ENCODE assay signal across 22 mouse cellular contexts in the genomic region with DNA sequence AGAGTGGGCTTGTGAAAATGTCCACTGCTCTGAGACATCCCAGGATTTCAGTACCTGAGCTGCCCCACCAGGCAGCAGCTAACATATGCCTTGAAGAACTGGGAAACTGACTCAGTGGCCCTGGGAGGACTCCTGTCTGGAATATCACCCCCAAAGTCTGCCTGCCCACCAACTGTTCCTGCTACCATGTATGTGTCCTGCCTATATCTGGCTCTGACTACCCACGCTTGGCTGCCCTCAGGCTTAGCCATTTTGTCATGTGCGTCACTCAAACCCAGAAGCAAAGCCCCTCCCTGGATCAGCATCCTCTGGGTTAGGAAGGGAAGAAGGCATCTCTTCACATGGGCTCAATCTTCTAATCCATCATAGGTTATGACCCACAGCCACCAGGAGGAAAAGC. TPM values are rescaled to one million over a fixed set of nuclear protein-coding genes. Genes with fewer than 3 reads are reported as not detected.
"Had no signal": no experiment of that assay in that cellular context is flagged by ENCODE, and none has a peak within 500 bp of the region (broad histone marks: within the 10 kb centered on the region; RNA-seq: fewer than 3 reads in every experiment).

No protein-coding gene starts in this region.

- H3K4me3 ChIP-seq: kidney, embryonic 15.5 days; limb, embryonic 10.5 days; liver, embryonic 15.5 days; megakaryocyte, embryonic 14.5 days; midbrain, embryonic 15.5 days; neural tube, embryonic 12.5 days had no signal

- H3K4me2 ChIP-seq: kidney, embryonic 15.5 days; liver, embryonic 11.5 days; liver, embryonic 15.5 days; midbrain, embryonic 11.5 days; midbrain, embryonic 15.5 days; neural tube, embryonic 12.5 days had no signal

- H3K27ac ChIP-seq: kidney, embryonic 15.5 days; limb, embryonic 10.5 days; liver, embryonic 15.5 days; midbrain, embryonic 15.5 days; neural tube, embryonic 12.5 days; stomach, postnatal 0 days had no signal

- H3K27me3 ChIP-seq: midbrain, embryonic 15.5 days had no signal

- H3K9ac ChIP-seq: kidney, embryonic 15.5 days; liver, embryonic 15.5 days; midbrain, embryonic 15.5 days; neural tube, embryonic 12.5 days had no signal

- ATAC-seq: midbrain, embryonic 15.5 days had no signal

- H3K9me3 ChIP-seq: kidney, embryonic 15.5 days; limb, embryonic 10.5 days; liver, embryonic 15.5 days; megakaryocyte, embryonic 14.5 days; midbrain, embryonic 15.5 days; neural tube, embryonic 12.5 days had no signal

- H3K4me1 ChIP-seq: liver, embryonic 15.5 days had no signal

- DNase-seq: kidney, adult 18-20 months; kidney, postnatal 14 days; layer of hippocampus, adult 9-11 months; layer of hippocampus, postnatal 36 days; thymus, adult 18-20 months; thymus, postnatal 14 days had no signal

- H3K36me3 ChIP-seq: kidney, embryonic 15.5 days; limb, embryonic 10.5 days; liver, embryonic 15.5 days; neural tube, embryonic 12.5 days had no signal

RNA-seq across cellular contexts. Expression of a gene that starts 14.3 kb away (rescaled TPM):
- total RNA-seq: neutrophil, adult 5-6 weeks had no signal
- polyA plus RNA-seq: large intestine, adult 2 months; limb, embryonic 10.5 days; liver, embryonic 11.5 days; liver, embryonic 15.5 days; small intestine, adult 2 months had no signal

RNA-seq across cellular contexts. Expression of a gene that starts 26.0 kb away (rescaled TPM):
- total RNA-seq: neutrophil, adult 5-6 weeks had no signal

RNA-seq across cellular contexts. Expression of a gene that starts 43.5 kb away (rescaled TPM):
- total RNA-seq: layer of hippocampus, postnatal 36 days; monocyte, adult 5-6 weeks; neutrophil, adult 5-6 weeks had no signal
- polyA plus RNA-seq: intestine, embryonic 14.5 days; kidney, embryonic 15.5 days; limb, embryonic 10.5 days; limb, embryonic 14.5 days; liver, embryonic 11.5 days; liver, embryonic 15.5 days; lung, postnatal 0 days; midbrain, embryonic 15.5 days; neural tube, embryonic 12.5 days; small intestine, adult 2 months; stomach, postnatal 0 days had no signal
